18 mouse cellular contexts compared by ENCODE assay signal in the genomic region with DNA sequence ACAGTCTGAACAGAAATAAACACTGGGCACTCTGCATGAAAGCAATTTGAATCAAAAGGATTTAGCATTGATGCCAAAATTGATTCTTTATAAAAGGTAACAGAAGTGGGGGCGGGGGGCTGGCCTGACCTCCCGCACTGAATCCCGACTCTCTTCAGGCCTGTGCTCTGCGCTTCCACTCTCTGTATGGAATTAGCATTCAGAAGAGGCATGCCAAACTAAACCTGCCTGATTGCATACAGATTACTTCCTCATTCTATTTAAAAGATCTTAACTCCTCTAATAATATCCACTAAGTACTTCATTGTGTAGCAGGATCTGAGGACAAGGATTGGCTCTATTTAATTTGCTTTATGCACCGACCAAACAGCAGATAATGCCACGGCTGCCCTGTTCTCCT. TPM values are rescaled to one million over a fixed set of nuclear protein-coding genes. Genes with fewer than 3 reads are reported as not detected.
DNase-seq lines count a peak whose midpoint lies in the region; ATAC-seq and TF ChIP-seq lines count a peak whose summit lies in the region.
"Had no signal": no experiment of that assay in that cellular context is flagged by ENCODE, and none has a peak within 500 bp of the region (broad histone marks: within the 10 kb centered on the region; RNA-seq: fewer than 3 reads in every experiment).

No protein-coding gene starts in this region.

- no peaks in the 10 kb centered on the region for H3K36me3 ChIP-seq in embryonic facial prominence, embryonic 11.5 days (replicated peaks; ENCODE audit: control insufficient read depth, insufficient read depth, low read depth, low read length)
- H3K36me3 ChIP-seq in embryonic facial prominence, embryonic 10.5 days (replicated peaks) = no peaks in the 10 kb centered on the region
- H3K36me3 ChIP-seq in midbrain, embryonic 14.5 days (ENCODE audit: control insufficient read depth, insufficient read depth, low read length) = no peaks in the 10 kb centered on the region
- H3K36me3 ChIP-seq in midbrain, embryonic 10.5 days = no peaks in the 10 kb centered on the region
- H3K36me3 ChIP-seq in myocyte (ENCODE audit: control insufficient read depth, insufficient read depth) = no peaks in the 10 kb centered on the region
- H3K36me3 ChIP-seq: limb, embryonic 15.5 days; liver, embryonic 15.5 days; neural tube, embryonic 15.5 days had no signal

- no peaks in the 10 kb centered on the region for H3K9me3 ChIP-seq in embryonic facial prominence, embryonic 11.5 days (replicated peaks; ENCODE audit: control insufficient read depth, low read length)
- H3K9me3 ChIP-seq in embryonic facial prominence, embryonic 10.5 days = no peaks in the 10 kb centered on the region
- no peaks in the 10 kb centered on the region for H3K9me3 ChIP-seq in midbrain, embryonic 14.5 days (ENCODE audit: control insufficient read depth, low read length)
- H3K9me3 ChIP-seq in midbrain, embryonic 10.5 days (replicated peaks) = no peaks in the 10 kb centered on the region
- H3K9me3 ChIP-seq: forebrain, embryonic 13.5 days; limb, embryonic 15.5 days; liver, embryonic 15.5 days; neural tube, embryonic 15.5 days had no signal

- 49% methylated on average over 6 of the region's 6 CpGs for WGBS in embryonic facial prominence, embryonic 11.5 days
- 66% methylated on average over 6 of the region's 6 CpGs for WGBS in embryonic facial prominence, embryonic 10.5 days
- WGBS in midbrain, embryonic 14.5 days = 35% methylated on average over 6 of the region's 6 CpGs
- 51% methylated on average over 6 of the region's 6 CpGs for WGBS in midbrain, embryonic 10.5 days

- H3K79me2 ChIP-seq in myocyte (ENCODE audit: control insufficient read depth, insufficient read depth) = peaks cover 20% of the 10 kb centered on the region

- peak; percentile 23 for DNase-seq in embryonic facial prominence, embryonic 11.5 days (ENCODE audit: low spot score)
- no peak for DNase-seq in embryonic facial prominence, embryonic 10.5 days (ENCODE audit: low spot score)
- DNase-seq in midbrain, embryonic 14.5 days = peak; percentile 33
- no peak for DNase-seq in midbrain, embryonic 10.5 days (ENCODE audit: low spot score)
- no peak for DNase-seq in gastrocnemius, adult 2 months
- DNase-seq in heart, adult 11 months = no peak
- DNase-seq: embryo, embryonic 11 days; heart, postnatal 4 days; kidney, adult 11 months; kidney, postnatal 14 days had no signal

- no peak overlapping the region for H3K4me3 ChIP-seq in embryonic facial prominence, embryonic 11.5 days (ENCODE audit: low read depth, low read length)
- H3K4me3 ChIP-seq in embryonic facial prominence, embryonic 10.5 days = no peak overlapping the region
- no peak overlapping the region for H3K4me3 ChIP-seq in midbrain, embryonic 14.5 days (replicated peaks; ENCODE audit: low read depth, low read length)
- H3K4me3 ChIP-seq in midbrain, embryonic 10.5 days = no peak overlapping the region
- no peak overlapping the region for H3K4me3 ChIP-seq in myocyte
- H3K4me3 ChIP-seq in gastrocnemius, adult 2 months = no peak overlapping the region
- H3K4me3 ChIP-seq: forebrain, embryonic 13.5 days; limb, embryonic 15.5 days; liver, embryonic 15.5 days; neural tube, embryonic 15.5 days had no signal

- no peak for TF ChIP-seq POLR2A in myocyte (IDR thresholded peaks at IDR 0.05; ENCODE audit: insufficient read length, low read depth)

- no peak overlapping the region for H3K27ac ChIP-seq in embryonic facial prominence, embryonic 11.5 days (replicated peaks; ENCODE audit: low read depth, low read length)
- H3K27ac ChIP-seq in embryonic facial prominence, embryonic 10.5 days (replicated peaks) = no peak overlapping the region
- H3K27ac ChIP-seq in midbrain, embryonic 14.5 days (replicated peaks; ENCODE audit: low read depth, low read length) = no peak overlapping the region
- no peak overlapping the region for H3K27ac ChIP-seq in midbrain, embryonic 10.5 days (replicated peaks)
- H3K27ac ChIP-seq in gastrocnemius, adult 2 months = no peak overlapping the region
- H3K27ac ChIP-seq: forebrain, embryonic 13.5 days; hindbrain, postnatal 0 days; limb, embryonic 15.5 days; liver, embryonic 15.5 days; neural tube, embryonic 15.5 days had no signal

- TF ChIP-seq CTCF in gastrocnemius, adult 2 months (IDR thresholded peaks at IDR 0.05) = no peak

- H3K4me2 ChIP-seq in embryonic facial prominence, embryonic 11.5 days (ENCODE audit: low read depth, low read length) = no peak overlapping the region
- no peak overlapping the region for H3K4me2 ChIP-seq in midbrain, embryonic 14.5 days (ENCODE audit: low read length)
- peak overlapping the region; percentile 48 for H3K4me2 ChIP-seq in myocyte (ENCODE audit: low read depth)
- H3K4me2 ChIP-seq: forebrain, embryonic 13.5 days; limb, embryonic 15.5 days; liver, embryonic 15.5 days; neural tube, embryonic 15.5 days had no signal

- no peaks in the 10 kb centered on the region for H3K27me3 ChIP-seq in embryonic facial prominence, embryonic 11.5 days (ENCODE audit: control insufficient read depth, insufficient read depth, low read length)
- no peaks in the 10 kb centered on the region for H3K27me3 ChIP-seq in embryonic facial prominence, embryonic 10.5 days (replicated peaks; ENCODE audit: low read depth, poor library complexity, severe bottlenecking)
- no peaks in the 10 kb centered on the region for H3K27me3 ChIP-seq in midbrain, embryonic 14.5 days (ENCODE audit: control insufficient read depth, insufficient read depth, low read length)
- peaks cover 12% of the 10 kb centered on the region for H3K27me3 ChIP-seq in midbrain, embryonic 10.5 days (ENCODE audit: low read depth, poor library complexity, severe bottlenecking)
- no peaks in the 10 kb centered on the region for H3K27me3 ChIP-seq in myocyte (ENCODE audit: control insufficient read depth, insufficient read depth, insufficient read length)
- H3K27me3 ChIP-seq: CH12.LX; limb, embryonic 15.5 days; liver, embryonic 15.5 days; neural tube, embryonic 15.5 days had no signal

- H3ac ChIP-seq in myocyte (ENCODE audit: control insufficient read depth, insufficient read length) = no peak overlapping the region

- H3K4me1 ChIP-seq in embryonic facial prominence, embryonic 11.5 days (ENCODE audit: control insufficient read depth, insufficient read depth, low read length) = no peaks in the 10 kb centered on the region
- 0 out of 2 replicates have a peak, but pooled peaks cover 3% of the 10 kb centered on the region for H3K4me1 ChIP-seq in embryonic facial prominence, embryonic 10.5 days
- H3K4me1 ChIP-seq in midbrain, embryonic 14.5 days (ENCODE audit: control insufficient read depth, insufficient read depth, low read length) = 0 out of 2 replicates have a peak, but pooled peaks cover 5% of the 10 kb centered on the region
- peaks cover 9% of the 10 kb centered on the region for H3K4me1 ChIP-seq in midbrain, embryonic 10.5 days
- H3K4me1 ChIP-seq: limb, embryonic 15.5 days; liver, embryonic 15.5 days; neural tube, embryonic 15.5 days had no signal

- no peak overlapping the region for H3K9ac ChIP-seq in embryonic facial prominence, embryonic 11.5 days (replicated peaks; ENCODE audit: low read length)
- H3K9ac ChIP-seq in midbrain, embryonic 14.5 days (replicated peaks; ENCODE audit: low read length) = no peak overlapping the region
- H3K9ac ChIP-seq: forebrain, embryonic 13.5 days; limb, embryonic 15.5 days; liver, embryonic 15.5 days; neural tube, embryonic 15.5 days had no signal

- intact Hi-C loops in gastrocnemius, adult 2 months (cut with DNase I) = no loop called here

- no peak for ATAC-seq in embryonic facial prominence, embryonic 11.5 days (replicated peaks; ENCODE audit: insufficient number of reproducible peaks, low FRiP score, low TSS enrichment, low read depth)
- ATAC-seq in midbrain, embryonic 14.5 days (ENCODE audit: low FRiP score, low TSS enrichment) = no peak
- peak; percentile 56 for ATAC-seq in granulocyte monocyte progenitor cell, adult 5-6 weeks (replicated peaks; ENCODE audit: poor library complexity, severe bottlenecking)
- ATAC-seq: forebrain, embryonic 13.5 days; hindbrain, postnatal 0 days had no signal

TF ChIP-seq in myocyte, 11 proteins besides CTCF, POLR2A, EP300 and RAD21:
- no peak for TF ChIP-seq TCF12 (IDR thresholded peaks at IDR 0.05; ENCODE audit: insufficient read depth, poor library complexity, severe bottlenecking)
- TF ChIP-seq MYOG (IDR thresholded peaks at IDR 0.05; ENCODE audit: control insufficient read depth in 1 of 3, insufficient read depth in 1 of 3, insufficient read length in 2 of 3, low read depth in 2 of 3) = no peak
- TF ChIP-seq MAX (IDR thresholded peaks at IDR 0.05; ENCODE audit: low read depth) = no peak

RNA-seq across cellular contexts. Expression of a gene that starts 16.2 kb away (rescaled TPM):
- polyA plus RNA-seq in embryonic facial prominence, embryonic 11.5 days (2014; fragmentation: Nextera tagmentation; extraction: Ambion mirVana) = 0.52 and 0.81 TPM in 2 replicates
- polyA plus RNA-seq in embryonic facial prominence, embryonic 10.5 days (2016; fragmentation: Nextera tagmentation; extraction: Ambion mirVana) = 0.21 and 0.27 TPM in 2 replicates
- polyA plus RNA-seq in midbrain, embryonic 14.5 days (2014; fragmentation: Nextera tagmentation; extraction: Ambion mirVana) = 8.6 and 9.9 TPM in 2 replicates
- 0.36 and 0.70 TPM in 2 replicates for polyA plus RNA-seq in midbrain, embryonic 10.5 days (2016; fragmentation: Nextera tagmentation; extraction: Ambion mirVana)
- 0.09 TPM in 1 of 2 replicates, not detected in the other for total RNA-seq in granulocyte monocyte progenitor cell, adult 5-6 weeks (2014; fragmentation: Nextera tagmentation)
- not detected in 2 replicates for total RNA-seq in granulocyte monocyte progenitor cell, adult 5-6 weeks (2017)
- polyA plus RNA-seq in myocyte (2012; fragmentation: generic; extraction: Trizol) = 5.3 TPM
- 1 to 10 TPM in 1 of 2 experiments, under 1 TPM in 1; 0.46 to 1.1 TPM for total RNA-seq in gastrocnemius, adult 2 months (2021)

RNA-seq across cellular contexts. Expression of a gene that starts 38.5 kb away (rescaled TPM):
- 0.89 and 1.00 TPM in 2 replicates for polyA plus RNA-seq in embryonic facial prominence, embryonic 11.5 days (2014; fragmentation: Nextera tagmentation; extraction: Ambion mirVana)
- 1.3 TPM in 2 replicates for polyA plus RNA-seq in embryonic facial prominence, embryonic 10.5 days (2016; fragmentation: Nextera tagmentation; extraction: Ambion mirVana)
- polyA plus RNA-seq in midbrain, embryonic 14.5 days (2014; fragmentation: Nextera tagmentation; extraction: Ambion mirVana) = 1.0 and 1.1 TPM in 2 replicates
- polyA plus RNA-seq in midbrain, embryonic 10.5 days (2016; fragmentation: Nextera tagmentation; extraction: Ambion mirVana) = 1.1 and 1.2 TPM in 2 replicates
- 0.80 and 0.92 TPM in 2 replicates for total RNA-seq in granulocyte monocyte progenitor cell, adult 5-6 weeks (2014; fragmentation: Nextera tagmentation)
- total RNA-seq in granulocyte monocyte progenitor cell, adult 5-6 weeks (2017) = 0.90 and 0.93 TPM in 2 replicates
- polyA plus RNA-seq in myocyte (2012; fragmentation: generic; extraction: Trizol) = 0.50 TPM
- under 1 TPM; 0.70 to 0.84 TPM for total RNA-seq in gastrocnemius, adult 2 months (2021)

Comparison
In these comparisons a context has a peak if more than half of its experiments do, and no peak if none do; other contexts are left out.
1. DNase-seq: peak in embryonic facial prominence, embryonic 11.5 days (single experiment) and midbrain, embryonic 14.5 days (single experiment); none in embryonic facial prominence, embryonic 10.5 days (single experiment), midbrain, embryonic 10.5 days (single experiment), gastrocnemius, adult 2 months (single experiment) and heart, adult 11 months (single experiment).